Mouse (Mus musculus) large intestine, adult 2 months (tissue): ENCODE data around the gene Sgms1. TPM values are rescaled to one million over a fixed set of nuclear protein-coding genes. Genes with fewer than 3 reads are reported as not detected.
"Not testable (repeated sequence)": the region's sequence is repeated elsewhere in the genome, so short reads cannot be mapped to it uniquely, and the experiment has no call there.

Experiments
- DNase-seq: peaks from one replicate; pipeline ENCODE4 v3.0.0-alpha.2; 2012; ENCODE audit warnings: low read depth, low spot score
- WGBS: fragments of 180-500 bp; shearing (Covaris S2); methylation state at CpG from one replicate; pipeline ENCODE4 v1.1.7; 2018; 5-methylcytosine and 5-hydroxymethylcytosine counted together
- polyA plus RNA-seq: library from polyadenylated mRNA; depleted of rRNA; stranded (reverse); fragments of >200 nt; gene quantifications from 2 replicates; pipeline ENCODE4 v1.2.3, GENCODE M21; 2012

The Sgms1 gene
- polyA plus RNA-seq, 1 experiment, result 24.7 TPM

DNA sequence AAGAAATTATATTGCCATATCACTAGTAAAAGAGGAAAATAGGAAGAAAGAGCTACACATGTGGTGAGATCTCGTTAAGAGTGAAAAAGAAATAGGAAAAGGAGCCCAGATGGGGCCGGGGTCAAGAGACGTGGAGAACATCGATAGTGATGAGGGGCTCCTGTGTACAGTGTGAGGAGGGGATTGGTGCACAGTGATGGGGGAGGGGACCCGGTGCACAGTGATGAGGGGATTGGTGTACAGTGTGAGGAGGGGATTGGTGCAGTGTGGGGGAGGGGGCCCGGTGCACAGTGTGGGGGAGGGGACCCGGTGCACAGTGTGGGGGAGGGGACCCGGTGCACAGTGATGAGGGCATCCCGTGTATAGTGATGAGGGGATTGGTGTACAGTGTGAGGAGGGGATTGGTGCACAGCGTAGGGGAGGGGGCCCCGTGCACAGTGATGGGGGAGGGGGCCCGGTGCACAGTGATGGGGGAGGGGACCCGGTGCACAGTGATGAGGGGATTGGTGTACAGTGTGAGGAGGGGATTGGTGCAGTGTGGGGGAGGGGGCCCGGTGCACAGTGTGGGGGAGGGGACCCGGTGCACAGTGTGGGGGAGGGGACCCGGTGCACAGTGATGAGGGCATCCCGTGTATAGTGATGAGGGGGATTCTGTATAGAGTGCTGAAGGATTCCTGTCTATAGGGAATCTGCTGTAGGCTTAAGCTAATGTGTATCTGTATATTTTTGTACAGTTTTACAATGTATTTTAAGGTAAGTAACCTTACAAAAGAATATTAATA lies 257.6 kb downstream of the Sgms1 start:
- not testable (repeated sequence) for DNase-seq

DNA sequence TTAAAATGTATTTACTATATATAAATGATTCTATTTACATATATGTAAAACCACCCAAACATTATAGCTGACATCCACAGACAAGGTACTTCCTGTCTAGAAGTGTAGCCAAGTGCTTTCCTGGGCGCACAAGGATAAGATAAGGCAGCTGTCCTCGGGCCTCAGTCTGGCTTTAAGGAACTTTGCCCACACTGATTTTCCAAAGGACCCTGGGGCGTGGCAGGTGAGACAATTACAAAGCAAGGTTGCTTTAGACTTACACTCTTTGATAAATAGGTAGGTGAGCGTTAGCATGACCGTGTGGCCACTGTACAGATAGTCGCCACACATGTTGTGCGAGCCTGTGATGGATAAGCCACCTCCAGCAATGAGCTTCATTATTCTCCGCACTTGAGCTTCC lies 260.2 kb downstream of the Sgms1 start:
- no peak for DNase-seq
- 68% methylated on average over 8 of the region's 8 CpGs for WGBS

More for the DNA sequence above, 257.6 kb downstream of the Sgms1 start:
- WGBS, result 93% methylated on average over 17 of the region's 17 CpGs

DNA sequence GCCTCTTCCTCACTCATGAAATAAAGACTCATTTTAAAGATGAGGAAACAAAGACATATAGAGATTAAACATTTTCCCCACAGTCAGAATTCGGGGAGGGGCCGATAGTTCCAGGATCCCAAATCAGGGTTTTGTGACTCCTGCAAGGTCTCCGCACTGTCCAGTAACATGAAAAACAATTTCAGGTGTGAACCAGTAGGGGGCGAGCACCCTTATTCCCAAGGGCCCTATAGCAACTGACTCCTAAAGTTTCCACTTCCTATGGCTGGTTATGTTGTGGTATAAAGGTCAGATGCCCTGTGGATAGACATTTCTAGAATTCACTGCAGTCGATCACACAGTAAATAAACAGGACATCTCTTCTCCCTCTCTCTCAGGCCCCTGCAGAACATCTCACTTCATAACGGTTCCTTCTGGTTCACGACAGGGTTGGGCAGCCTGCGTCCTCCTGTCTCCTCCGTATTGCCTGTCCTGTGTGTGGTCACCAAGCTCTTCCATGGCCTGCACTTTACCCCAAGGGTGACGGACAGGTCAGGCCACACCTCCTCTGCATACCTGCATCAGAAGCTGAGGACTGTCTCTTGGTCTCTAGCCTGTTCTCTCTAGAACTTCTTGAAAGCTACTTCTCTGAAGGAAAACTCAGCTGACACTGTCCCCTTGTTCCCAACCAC lies 262.2 kb downstream of the Sgms1 start:
- WGBS, result 71% methylated on average over 10 of the region's 10 CpGs
- DNase-seq, result no peak

DNA sequence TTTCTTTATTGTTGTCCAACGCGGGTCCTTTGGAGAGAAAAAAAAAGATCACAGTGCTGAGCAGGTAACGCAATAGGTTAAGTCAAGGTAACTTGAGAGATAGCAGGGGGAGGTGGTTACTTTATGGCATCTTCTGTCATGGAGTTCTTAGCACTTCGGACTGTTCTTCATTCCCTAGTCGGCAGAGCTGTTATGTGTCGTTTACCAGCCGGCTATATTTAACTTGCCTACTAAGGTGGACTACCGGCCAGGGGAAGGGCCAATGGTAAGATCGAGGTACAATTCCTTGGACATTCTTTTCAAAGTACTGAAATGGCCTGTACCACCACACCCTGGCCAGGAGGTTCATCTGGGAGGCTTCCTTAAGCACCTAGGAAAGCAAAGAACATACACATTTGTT lies 265.4 kb downstream of the Sgms1 start:
- no peak for DNase-seq
- WGBS, result 72% methylated on average over 9 of the region's 9 CpGs

DNA sequence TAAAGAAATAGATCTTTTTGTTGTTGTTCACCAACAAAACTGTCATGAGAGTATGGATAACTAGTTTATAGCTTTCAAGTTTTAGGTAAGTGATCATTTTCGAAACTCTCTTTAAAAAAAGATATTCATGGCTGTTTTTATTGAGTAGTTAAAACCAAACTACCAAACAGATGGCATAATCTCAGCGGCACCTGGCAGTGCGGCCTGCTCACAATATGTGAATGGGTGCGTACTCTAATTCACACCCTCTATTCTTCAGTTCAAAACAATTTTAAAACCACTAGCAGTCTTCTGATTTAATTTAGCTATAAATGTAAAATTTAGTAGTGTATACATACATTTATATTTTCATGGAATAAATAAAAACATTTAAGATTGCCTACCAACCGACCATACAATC lies 266.3 kb downstream of the Sgms1 start:
- WGBS, result 83% methylated on average over 5 of the region's 5 CpGs
- no peak for DNase-seq

DNA sequence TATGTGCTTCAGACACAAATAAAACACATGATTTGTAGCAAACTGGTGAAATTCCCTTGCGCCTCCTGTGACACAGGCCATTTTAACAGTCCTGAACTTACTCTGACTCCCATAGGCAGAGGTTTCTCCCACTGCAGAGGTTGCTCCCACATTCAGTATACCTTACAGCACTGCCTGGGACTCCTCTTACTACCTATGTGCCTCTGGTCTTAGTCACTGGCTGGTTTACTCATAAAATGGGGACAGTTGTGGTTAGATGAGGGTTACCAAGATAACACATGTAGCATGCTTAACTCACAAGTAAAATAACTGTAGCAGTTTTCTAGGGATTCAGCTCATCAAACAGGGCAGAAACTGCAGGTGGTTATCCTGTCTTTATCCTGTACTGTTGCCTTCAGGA lies 268.7 kb downstream of the Sgms1 start:
- DNase-seq, result no peak
- WGBS, result 89% methylated on average over 1 of the region's 1 CpGs

DNA sequence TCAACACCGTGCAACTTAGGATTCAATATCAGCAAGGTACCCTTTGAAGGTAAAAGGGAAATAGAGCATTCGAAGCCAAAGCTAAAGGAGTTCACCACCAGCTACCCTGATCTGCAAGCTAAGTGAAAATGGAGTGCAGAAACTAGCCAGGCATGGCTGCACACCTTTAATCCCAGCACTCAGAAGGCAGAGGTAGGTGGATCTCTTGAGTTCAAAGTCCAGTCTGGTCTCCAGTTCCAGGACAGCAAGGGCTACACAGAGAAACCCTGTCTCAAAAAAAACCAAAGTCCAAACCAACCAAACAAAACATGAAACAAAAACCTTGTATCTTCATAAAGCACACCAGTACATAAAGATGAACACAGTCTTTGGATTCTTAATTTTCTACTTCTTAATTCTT lies 269.8 kb downstream of the Sgms1 start:
- 52% methylated on average over 2 of the region's 2 CpGs for whole genome bisulfite sequencing
- no peak for DNase-seq

DNA sequence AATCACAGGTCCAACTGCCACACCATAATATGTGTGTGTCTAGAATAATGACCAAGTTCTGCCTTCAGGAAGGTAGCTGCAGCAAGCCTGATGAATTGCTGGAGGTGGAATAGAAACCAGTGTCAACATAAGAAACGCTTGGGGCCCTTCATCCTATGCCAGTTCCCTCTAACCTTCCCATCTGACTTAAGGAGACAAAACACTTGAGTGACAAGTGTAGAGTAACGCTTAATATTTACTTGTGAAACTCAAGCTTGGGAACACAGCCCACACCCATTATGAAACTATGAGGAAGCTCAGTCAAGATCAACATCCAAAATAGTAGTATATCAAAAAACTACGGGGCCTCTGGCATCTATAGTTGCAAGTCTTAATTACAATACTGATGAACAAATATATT lies 271.0 kb downstream of the Sgms1 start:
- 34% methylated on average over 3 of the region's 3 CpGs for whole genome bisulfite sequencing
- DNase-seq, result no peak

DNA sequence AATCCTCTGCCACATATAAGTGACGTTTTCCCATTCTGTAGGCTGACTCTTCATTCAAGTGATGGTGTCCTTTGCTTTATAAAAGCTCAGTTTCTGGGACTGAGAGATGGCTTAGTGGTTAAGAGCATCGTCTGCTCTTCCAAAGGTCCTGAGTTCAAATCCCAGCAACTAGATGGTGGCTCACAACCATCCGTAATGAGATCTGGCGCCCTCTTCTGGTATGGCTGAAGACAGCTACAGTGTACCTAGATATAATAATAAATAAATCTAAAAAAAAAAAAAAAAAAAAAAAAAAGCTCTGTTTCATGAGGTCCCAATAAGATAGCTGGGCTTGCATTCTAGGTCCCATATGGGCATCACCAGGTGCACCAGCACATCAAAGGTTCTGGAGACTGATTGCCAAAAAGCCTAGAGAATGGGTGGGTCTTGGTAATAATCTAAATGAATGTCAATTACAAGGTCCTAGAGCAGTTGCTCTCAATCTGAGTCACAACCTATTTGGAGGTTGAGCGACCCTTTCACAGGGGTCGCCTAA lies 272.0 kb downstream of the Sgms1 start:
- DNase-seq, result no peak
- 86% methylated on average over 6 of the region's 6 CpGs for WGBS

DNA sequence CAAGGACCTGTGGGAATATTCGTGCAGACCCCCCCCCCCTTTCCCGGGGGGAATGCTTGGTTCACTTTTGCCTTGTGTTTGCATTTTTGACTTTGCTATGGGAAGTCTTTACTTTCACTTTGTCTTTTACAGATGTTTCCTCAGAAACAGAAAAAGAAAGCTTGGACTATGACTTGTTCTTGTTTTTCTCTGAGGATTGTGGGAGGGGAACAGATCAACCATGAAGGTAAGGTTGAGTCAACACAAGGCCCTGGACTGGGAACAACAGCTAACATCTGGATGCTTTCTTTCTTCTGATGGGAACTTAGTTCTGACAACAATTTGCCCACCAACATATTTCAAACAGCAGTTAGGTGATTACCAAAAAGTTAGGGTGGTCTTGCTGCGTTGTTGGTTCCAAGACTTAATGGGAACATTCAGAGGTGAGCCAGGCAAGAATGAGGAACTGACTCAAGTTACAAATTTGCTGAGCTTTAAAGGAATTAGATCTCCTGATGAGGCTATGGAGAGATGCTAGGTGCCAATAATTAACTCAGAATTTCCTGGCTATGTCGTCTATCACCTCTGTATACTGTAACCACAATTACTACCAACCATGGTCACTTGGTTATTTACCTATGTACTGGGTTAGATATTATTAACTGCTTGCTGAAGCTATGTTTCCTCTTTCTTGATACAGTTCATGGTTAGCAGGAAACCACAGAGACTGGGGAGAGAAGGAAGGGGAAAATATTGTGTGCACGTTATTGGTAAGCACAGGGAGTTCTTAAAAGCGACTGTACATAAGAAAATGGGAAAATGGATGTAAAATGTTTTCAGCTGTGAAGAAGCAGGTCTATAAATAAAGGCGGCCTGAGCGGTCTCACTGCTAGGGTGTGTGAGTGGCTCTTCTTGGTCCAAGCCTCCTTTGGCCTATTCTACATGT lies 277.4 kb downstream of the Sgms1 start:
- no peak for DNase-seq
- WGBS, result 64% methylated on average over 8 of the region's 8 CpGs

DNA sequence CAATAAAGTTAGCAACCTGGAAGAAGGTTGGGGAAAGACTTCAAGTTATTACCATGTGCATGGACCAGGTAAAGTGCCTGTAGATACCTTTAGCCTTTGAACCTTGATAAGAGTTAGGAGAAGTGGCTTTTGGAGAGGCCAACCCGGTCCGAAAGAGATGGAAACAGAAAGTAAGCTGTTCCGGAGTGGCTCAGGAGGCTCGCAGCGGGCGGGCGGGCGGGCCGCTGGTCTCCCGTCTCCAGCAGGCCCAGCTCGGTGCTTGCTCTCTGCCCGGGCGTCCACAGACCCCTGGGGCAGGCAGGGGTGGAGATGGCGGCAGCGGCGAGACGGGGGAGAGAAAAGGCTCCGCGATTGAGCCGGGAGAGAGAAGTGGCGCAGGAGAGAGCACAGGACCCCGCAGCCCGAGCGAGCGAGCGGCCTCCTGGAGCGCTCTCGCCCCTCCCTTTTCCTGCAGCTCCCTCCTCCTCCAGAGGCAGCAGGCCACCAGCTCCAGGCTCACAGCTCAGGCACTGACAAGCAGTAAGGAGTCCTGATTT lies 281.7 kb downstream of the Sgms1 start, which contains the start of gene Asah2:
Gene Asah2, minus strand, starts transcription at position 441 of the 536 bp plus-strand sequence.
- no peak for DNase-seq
- under 1% methylated on average over 28 of the region's 28 CpGs for WGBS

DNA sequence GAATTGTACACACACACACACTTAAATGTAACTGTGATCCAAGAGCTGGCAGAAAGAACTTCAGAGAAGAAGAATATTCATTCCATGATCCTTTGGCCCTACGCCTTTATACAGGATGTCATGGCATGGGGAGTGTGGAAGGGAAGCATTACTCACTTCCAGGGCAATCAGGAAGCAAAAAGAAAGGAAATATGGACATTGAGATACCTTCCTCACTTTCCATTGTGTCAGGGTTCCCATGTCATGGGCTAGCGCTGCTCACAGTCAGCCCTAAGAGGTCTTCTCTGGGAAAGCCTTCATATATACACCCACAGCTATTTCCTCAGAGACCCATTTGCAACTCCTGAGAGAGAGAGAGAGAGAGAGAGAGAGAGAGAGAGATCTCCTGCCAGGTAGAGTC lies 282.8 kb downstream of the Sgms1 start:
- DNase-seq, result no peak
- WGBS, result 76% methylated on average over 2 of the region's 2 CpGs

DNA sequence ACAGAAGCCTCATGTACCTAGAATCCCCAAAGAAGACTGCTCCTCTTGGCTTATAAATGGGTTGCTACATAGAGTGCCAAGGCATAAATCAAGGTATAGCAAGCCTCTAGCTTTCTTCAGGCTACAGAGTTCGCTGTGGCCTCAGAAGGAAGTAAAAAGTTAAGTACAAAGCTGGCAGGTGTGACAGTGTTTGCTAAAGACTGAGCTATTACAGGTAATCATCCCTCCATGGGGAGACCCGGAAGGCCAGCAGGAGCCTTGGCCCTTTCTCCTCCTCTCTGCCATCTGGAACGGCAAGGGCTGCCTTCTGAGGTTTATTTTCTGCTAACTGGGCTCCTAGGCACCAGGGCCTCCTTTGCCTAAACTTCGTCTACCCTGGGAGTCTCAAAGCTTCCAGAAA lies 285.3 kb downstream of the Sgms1 start:
- no peak for DNase-seq
- WGBS, result 31% methylated on average over 4 of the region's 4 CpGs

DNA sequence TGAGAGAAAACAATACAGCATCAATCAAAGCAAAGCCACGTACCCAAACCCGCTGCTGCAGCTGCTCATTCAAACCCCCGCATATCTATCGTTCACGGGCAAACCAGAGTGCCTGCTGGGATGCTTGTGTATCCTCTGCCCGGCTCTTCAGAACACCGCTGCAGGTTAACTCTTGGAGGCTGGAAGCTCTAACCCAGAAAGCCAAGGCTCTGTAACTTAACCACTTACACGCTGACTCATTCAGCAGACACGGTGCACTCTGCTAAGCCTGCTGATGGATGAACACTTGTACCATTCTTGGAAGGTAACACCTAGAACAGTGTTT lies 286.6 kb downstream of the Sgms1 start:
- no peak for DNase-seq
- 60% methylated on average over 9 of the region's 9 CpGs for WGBS

DNA sequence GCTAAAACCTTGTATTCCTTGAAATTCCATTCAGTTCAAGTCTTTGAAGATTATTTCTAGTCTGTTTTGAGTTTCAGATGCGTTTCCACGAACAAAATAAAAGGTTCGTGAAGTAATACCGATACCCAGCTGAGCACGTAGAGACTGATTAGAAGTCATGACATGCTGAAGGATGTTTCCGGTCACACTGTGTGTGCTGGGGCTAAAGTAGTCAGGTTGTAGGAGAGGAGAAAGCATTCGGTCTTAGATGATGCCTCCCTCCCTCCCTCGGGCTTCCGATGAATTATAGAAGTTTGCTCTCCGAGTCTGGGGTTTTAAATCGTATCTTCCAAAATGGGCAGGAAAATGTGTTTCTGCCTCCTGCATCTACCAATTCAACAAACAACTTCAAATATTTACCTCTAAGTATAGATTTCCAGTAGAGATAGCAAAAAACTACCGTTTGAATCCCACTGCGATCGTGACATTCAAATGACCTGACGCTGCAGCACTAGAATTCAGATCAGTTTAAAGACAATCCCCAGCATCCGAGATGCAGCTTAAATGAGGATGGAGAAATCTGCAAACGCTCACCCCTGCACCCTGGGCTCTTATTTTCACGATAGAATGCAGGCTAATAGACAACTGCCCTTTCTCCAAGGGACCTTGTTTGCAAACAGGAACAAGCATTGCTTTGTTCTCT lies 287.1 kb downstream of the Sgms1 start:
- no peak for DNase-seq
- 78% methylated on average over 18 of the region's 18 CpGs for WGBS

DNA sequence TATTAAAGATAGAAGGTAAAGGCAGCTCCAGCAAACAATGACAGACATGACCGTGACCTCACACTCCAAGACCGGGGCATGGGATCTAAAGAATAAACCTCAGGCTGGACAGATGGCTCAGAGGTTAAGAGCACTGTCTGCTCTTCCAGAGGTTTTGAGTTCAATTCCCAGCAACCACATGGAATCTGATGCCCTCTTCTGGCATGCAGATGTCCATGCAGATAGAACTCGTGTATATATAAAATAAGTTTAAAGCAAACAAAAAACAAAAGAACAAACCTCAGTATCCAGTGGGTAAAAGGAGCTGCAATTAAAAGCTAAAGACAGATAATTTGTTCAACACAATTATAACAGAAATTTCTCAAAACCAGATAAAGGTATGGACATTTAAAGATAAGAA lies 290.9 kb downstream of the Sgms1 start:
- WGBS, result 67% methylated on average over 3 of the region's 3 CpGs
- DNase-seq, result no peak

DNA sequence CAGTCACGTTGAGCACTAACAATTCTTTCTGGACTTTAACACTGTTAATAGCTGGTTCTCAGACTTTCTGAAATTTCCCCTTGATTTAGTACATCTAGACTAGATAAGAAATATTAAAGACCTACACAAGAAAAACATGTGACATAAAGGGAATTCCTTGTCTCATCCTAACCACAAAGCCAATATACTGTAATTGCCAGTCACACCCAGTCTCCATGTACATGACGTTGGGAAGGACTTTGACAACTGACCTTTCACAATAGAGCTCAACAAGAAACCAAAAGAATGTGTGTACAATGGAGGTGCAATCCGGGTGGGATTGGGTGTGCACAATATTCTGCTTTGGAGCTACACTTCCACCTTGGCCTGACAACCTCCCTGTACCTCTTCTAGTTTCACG lies 297.2 kb downstream of the Sgms1 start:
- WGBS, result 57% methylated on average over 4 of the region's 4 CpGs
- DNase-seq, result no peak

DNA sequence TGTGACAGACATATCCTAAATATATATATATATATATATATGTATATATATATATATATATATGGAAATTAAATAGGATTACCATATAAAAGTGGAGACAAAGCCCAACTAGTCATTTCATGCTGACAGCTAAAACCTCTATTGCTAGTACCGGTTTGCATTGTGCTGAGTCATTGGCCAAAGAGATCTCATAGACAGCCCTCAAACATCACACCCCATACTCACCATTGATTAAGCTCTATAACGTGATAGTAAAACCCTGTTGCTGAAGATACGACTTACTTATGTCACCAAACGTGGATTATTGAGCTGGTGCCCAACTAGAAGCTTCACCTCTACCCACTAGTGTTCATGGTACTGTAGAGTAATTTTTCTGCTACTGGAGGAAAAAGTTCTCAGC lies 298.7 kb downstream of the Sgms1 start:
- no peak for DNase-seq
- 79% methylated on average over 4 of the region's 4 CpGs for WGBS

DNA sequence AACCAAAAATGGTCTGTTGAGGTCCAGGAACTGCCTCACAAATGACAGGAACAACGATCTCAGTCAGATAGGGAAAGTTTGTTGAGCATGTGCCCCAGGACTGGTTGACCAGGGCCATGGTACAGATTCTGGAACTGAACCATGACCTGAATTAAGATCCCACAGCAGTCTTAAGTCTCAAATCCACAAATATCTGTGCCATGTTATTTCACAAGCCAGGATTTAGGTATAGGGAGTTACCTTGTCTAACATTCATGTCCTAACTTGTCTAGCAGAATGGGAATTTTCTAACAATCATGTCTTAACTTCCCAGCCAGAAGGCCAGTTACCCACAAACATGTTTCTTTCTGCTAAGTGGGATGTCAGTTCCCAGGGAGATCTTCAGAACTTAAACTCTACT lies 300.9 kb downstream of the Sgms1 start:
- 67% methylated on average over 1 of the region's 1 CpGs for WGBS
- no peak for DNase-seq
